Mouse (Mus musculus) MEL (cell line): Measurements from ENCODE around the gene Clock. TPM values are rescaled to one million over a fixed set of nuclear protein-coding genes. Genes with fewer than 3 reads are reported as not detected.

ENCODE experiments used
- DNase-seq: peaks from one replicate; pipeline ENCODE4 v3.0.0; 2011; ENCODE audit warnings: low read depth, low spot score
- H3K27ac ChIP-seq: 2 replicates; pipeline ENCODE4 v1.5.1; 2012; ENCODE audit warnings: low read depth, mild to moderate bottlenecking, control low read depth, low read length, moderate library complexity; ENCODE audit not compliant: control insufficient read depth
- H3K27me3 ChIP-seq, 2 experiments: fragments of 150-350 bp in 1 of 2; sonication (generic) in 1 of 2; 2 replicates each; pipeline ENCODE4 v1.6.1; 2012; ENCODE audit warnings: low read length in 2 of 2, mild to moderate bottlenecking in 2 of 2, improper control_type of control experiment in 1 of 2, moderate library complexity in 1 of 2; ENCODE audit not compliant: insufficient read depth in 2 of 2, control insufficient read depth in 1 of 2
- H3K36me3 ChIP-seq, 2 experiments: 2 replicates each; pipeline ENCODE4 v1.6.1; 2012 to 2014; ENCODE audit warnings: low read length in 2 of 2, improper control_type of control experiment in 1 of 2, inconsistent platforms in 1 of 2, mild to moderate bottlenecking in 1 of 2; ENCODE audit not compliant: insufficient read depth in 2 of 2, control insufficient read depth in 1 of 2
- H3K4me1 ChIP-seq, 2 experiments: fragments of 150-350 bp in 1 of 2; sonication (generic) in 1 of 2; 2 replicates each; pipeline ENCODE4 v1.6.1; 2012; ENCODE audit warnings: low read length in 2 of 2, improper control_type of control experiment in 1 of 2, mild to moderate bottlenecking in 1 of 2; ENCODE audit not compliant: insufficient read depth in 2 of 2, control insufficient read depth in 1 of 2
- H3K4me3 ChIP-seq, 2 experiments: fragments of 150-350 bp in 1 of 2; sonication (generic) in 1 of 2; 2 replicates each; pipeline ENCODE4 v1.5.1; 2012; ENCODE audit warnings: low read depth in 2 of 2, low read length in 2 of 2, mild to moderate bottlenecking in 2 of 2, moderate library complexity in 2 of 2, control low read depth in 1 of 2, improper control_type of control experiment in 1 of 2; ENCODE audit not compliant: control insufficient read depth in 1 of 2, insufficient read depth in 1 of 2
- H3K79me2 ChIP-seq: 2 replicates; pipeline ENCODE4 v1.6.1; 2012; ENCODE audit warnings: mild to moderate bottlenecking, low read length, moderate library complexity; ENCODE audit not compliant: control insufficient read depth, poor library complexity, insufficient read depth
- H3K9ac ChIP-seq: 2 replicates; pipeline ENCODE4 v1.6.1; 2012; ENCODE audit warnings: low read depth, mild to moderate bottlenecking, control low read depth, low read length, moderate library complexity; ENCODE audit not compliant: control insufficient read depth, poor library complexity, severe bottlenecking
- H3K9me3 ChIP-seq: fragments of 150-350 bp; sonication (generic); replicated peaks from 2 replicates; pipeline ENCODE4 v1.6.1; 2012; ENCODE audit warnings: mild to moderate bottlenecking, low read length, improper control_type of control experiment, moderate library complexity; ENCODE audit not compliant: insufficient read depth
- BHLHE40 ChIP-seq: IDR thresholded peaks from 2 replicates; pipeline ENCODE4 v1.6.1; 2012; ENCODE audit warnings: low read depth, mild to moderate bottlenecking, inconsistent platforms, low read length, improper control_type of control experiment, borderline replicate concordance
- CHD2 ChIP-seq: IDR thresholded peaks from 2 replicates; pipeline ENCODE4 v1.6.1; 2011; ENCODE audit warnings: low read length, improper control_type of control experiment
- CTCF ChIP-seq, 3 experiments: IDR thresholded peaks in 2 of 3; conservative IDR thresholded peaks in 1 of 3; 2 replicates each; pipeline ENCODE4 v1.5.1; 2011 to 2012; ENCODE audit warnings: low read length in 3 of 3, low read depth in 2 of 3, mild to moderate bottlenecking in 2 of 3, improper control_type of control experiment in 1 of 3, inconsistent platforms in 1 of 3, mixed read lengths in 1 of 3, moderate library complexity in 1 of 3; ENCODE audit not compliant: control insufficient read depth in 1 of 3, insufficient read depth in 1 of 3, poor library complexity in 1 of 3, severe bottlenecking in 1 of 3
- E2F4 ChIP-seq: IDR thresholded peaks from 2 replicates; pipeline ENCODE4 v1.6.1; 2011; ENCODE audit warnings: low read depth, low read length, improper control_type of control experiment, borderline replicate concordance
- ELF1 ChIP-seq: IDR thresholded peaks from 2 replicates; pipeline ENCODE4 v1.6.1; 2014; ENCODE audit warnings: low read depth, mild to moderate bottlenecking, inconsistent platforms, low read length, improper control_type of control experiment, moderate library complexity
- ETS1 ChIP-seq: IDR thresholded peaks from 2 replicates; pipeline ENCODE4 v1.6.1; 2012; ENCODE audit warnings: low read depth, mild to moderate bottlenecking, inconsistent platforms, low read length, improper control_type of control experiment, moderate library complexity
- GATA1 ChIP-seq: IDR thresholded peaks from 2 replicates; pipeline ENCODE4 v1.6.1; 2011; ENCODE audit warnings: low read depth, low read length, improper control_type of control experiment
- HCFC1 ChIP-seq: IDR thresholded peaks from 2 replicates; pipeline ENCODE4 v1.6.1; 2012; ENCODE audit warnings: low read depth, mild to moderate bottlenecking, inconsistent platforms, low read length, improper control_type of control experiment, moderate library complexity
- JUND ChIP-seq: IDR thresholded peaks from 2 replicates; pipeline ENCODE4 v1.6.1; 2011; ENCODE audit warnings: low read depth, mild to moderate bottlenecking, improper control_type of control experiment, low read length
- KAT2A ChIP-seq: conservative IDR thresholded peaks from 2 replicates; pipeline ENCODE4 v1.6.1; 2012; ENCODE audit warnings: low read depth, low read length, improper control_type of control experiment, inconsistent platforms
- MAFK ChIP-seq: IDR thresholded peaks from 2 replicates; pipeline ENCODE4 v1.6.1; 2011; ENCODE audit warnings: low read depth, mild to moderate bottlenecking, low read length, improper control_type of control experiment, borderline replicate concordance
- MAZ ChIP-seq: IDR thresholded peaks from 2 replicates; pipeline ENCODE4 v1.6.1; 2012; ENCODE audit warnings: low read depth, mild to moderate bottlenecking, inconsistent platforms, low read length, improper control_type of control experiment
- MYB ChIP-seq: IDR thresholded peaks from 2 replicates; pipeline ENCODE4 v1.6.1; 2011; ENCODE audit warnings: mild to moderate bottlenecking, low read depth, low read length, improper control_type of control experiment
- MYC ChIP-seq: IDR thresholded peaks from 2 replicates; pipeline ENCODE4 v1.6.1; 2011; ENCODE audit warnings: low read depth, mild to moderate bottlenecking, low read length, improper control_type of control experiment, moderate library complexity
- NELFE ChIP-seq: IDR thresholded peaks from 2 replicates; pipeline ENCODE4 v1.6.1; 2011; ENCODE audit warnings: low read depth, low read length, improper control_type of control experiment
- NRF1 ChIP-seq: IDR thresholded peaks from 2 replicates; pipeline ENCODE4 v1.6.1; 2014; ENCODE audit warnings: low read depth, mild to moderate bottlenecking, inconsistent platforms, low read length, improper control_type of control experiment, moderate library complexity; ENCODE audit not compliant: poor library complexity, insufficient read depth, severe bottlenecking
- POLR2AphosphoS2 ChIP-seq: IDR thresholded peaks from 2 replicates; pipeline ENCODE4 v1.6.1; 2011; ENCODE audit warnings: low read length, improper control_type of control experiment
- POLR2AphosphoS5 ChIP-seq: IDR thresholded peaks from 2 replicates; pipeline ENCODE4 v1.6.1; 2012; ENCODE audit warnings: low read depth, borderline replicate concordance, mild to moderate bottlenecking, inconsistent platforms, low read length, moderate library complexity, mixed read lengths
- RAD21 ChIP-seq: IDR thresholded peaks from 2 replicates; pipeline ENCODE4 v1.6.1; 2011; ENCODE audit warnings: mild to moderate bottlenecking, low read depth, low read length, improper control_type of control experiment
- RCOR1 ChIP-seq: IDR thresholded peaks from 2 replicates; pipeline ENCODE4 v1.6.1; 2012; ENCODE audit warnings: low read depth, mild to moderate bottlenecking, inconsistent platforms, low read length, improper control_type of control experiment
- SIN3A ChIP-seq: IDR thresholded peaks from 2 replicates; pipeline ENCODE4 v1.6.1; 2012; ENCODE audit warnings: low read length, improper control_type of control experiment, inconsistent platforms
- SMC3 ChIP-seq: IDR thresholded peaks from 2 replicates; pipeline ENCODE4 v1.6.1; 2011; ENCODE audit warnings: low read depth, low read length, improper control_type of control experiment
- TAL1 ChIP-seq: IDR thresholded peaks from 2 replicates; pipeline ENCODE4 v1.6.1; 2012; ENCODE audit warnings: mild to moderate bottlenecking, inconsistent platforms, low read length, moderate library complexity, mixed read lengths
- USF1 ChIP-seq: IDR thresholded peaks from 2 replicates; pipeline ENCODE4 v1.6.1; 2014; ENCODE audit warnings: low read depth, mild to moderate bottlenecking, inconsistent platforms, low read length, improper control_type of control experiment, moderate library complexity
- ZC3H11A ChIP-seq: IDR thresholded peaks from 2 replicates; pipeline ENCODE4 v1.6.1; 2012; ENCODE audit warnings: low read depth, mild to moderate bottlenecking, inconsistent platforms, low read length, improper control_type of control experiment
- ZMIZ1 ChIP-seq: IDR thresholded peaks from 2 replicates; pipeline ENCODE4 v1.6.1; 2012; ENCODE audit warnings: low read depth, mild to moderate bottlenecking, inconsistent platforms, low read length, improper control_type of control experiment, moderate library complexity
- ZNF384 ChIP-seq: IDR thresholded peaks from 2 replicates; pipeline ENCODE4 v1.6.1; 2012; ENCODE audit warnings: low read depth, mild to moderate bottlenecking, inconsistent platforms, low read length, improper control_type of control experiment
- polyA plus RNA-seq, 2 experiments: library from polyadenylated mRNA; stranded (reverse) in 1 of 2; unstranded in 1 of 2; fragments of >175 nt in 1 of 2; fragments of >200 nt in 1 of 2; gene quantifications; 2 replicates each; pipeline versions ENCODE4 v1.2.1 to v1.2.4; 2012; ENCODE audit warnings: low replicate concordance in 2 of 2, low read depth in 1 of 2; ENCODE audit not compliant: insufficient read length in 2 of 2, insufficient read depth in 1 of 2, missing spikeins in 1 of 2
- total RNA-seq: library from RNA; depleted of rRNA; stranded (reverse); fragments of 300-350 nt; gene quantifications from 2 replicates; pipeline ENCODE4 v1.2.3, GENCODE M21; 2012

Clock gene
- total and polyA plus RNA-seq, 3 experiments, result 4.1 to 77.5 (median 6.3) TPM

DNA sequence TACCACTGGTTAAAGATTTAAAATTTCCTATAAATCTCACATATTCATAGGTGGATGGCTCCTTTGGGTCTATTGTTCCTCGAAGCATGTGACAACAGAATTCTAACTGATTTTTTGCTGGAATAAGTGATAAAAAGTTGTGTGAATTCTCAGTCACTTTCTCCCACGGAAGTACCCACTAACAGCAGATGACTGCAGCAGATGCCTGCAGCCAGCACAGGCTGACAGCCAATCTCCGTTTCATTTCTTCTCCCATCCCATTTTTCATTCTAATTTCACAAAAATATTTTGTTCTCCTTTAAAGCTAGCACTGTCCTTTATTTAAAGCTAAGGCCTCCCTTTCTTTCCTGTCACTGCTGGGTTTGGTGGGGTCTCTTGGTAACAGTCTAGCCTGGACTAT is 59.2 kb downstream of the Clock start:
- H3K36me3 ChIP-seq, result peaks cover 0 to 14% of the 10 kb centered on the region in 2 experiments; a peak in 2 of 4 replicates
- H3K4me3 ChIP-seq, result no peak overlapping the region
- H3K79me2 ChIP-seq, result no peaks in the 10 kb centered on the region
- no peak for DNase-seq
- H3K9me3 ChIP-seq, result no peaks in the 10 kb centered on the region
- no peak overlapping the region for H3K9ac ChIP-seq
- TF ChIP-seq ELF1, result no peak
- TF ChIP-seq BHLHE40, result no peak
- no peak for TF ChIP-seq ETS1
- TF ChIP-seq KAT2A, result no peak
- no peak for TF ChIP-seq JUND
- TF ChIP-seq MYC, result no peak
- TF ChIP-seq MAZ, result no peak
- TF ChIP-seq MYB, result no peak
- TF ChIP-seq RCOR1, result no peak
- no peak for TF ChIP-seq CHD2
- no peak for TF ChIP-seq POLR2AphosphoS5
- TF ChIP-seq USF1, result no peak
- TF ChIP-seq SMC3, result no peak
- no peak for TF ChIP-seq CTCF (IDR thresholded peaks at IDR 0.05 in 2 of 3, conservative IDR thresholded peaks at IDR 0.05 in 1 of 3; ENCODE audit: control insufficient read depth in 1 of 3, insufficient read depth in 1 of 3, low read depth in 2 of 3, low read length in 3 of 3, poor library complexity in 1 of 3, severe bottlenecking in 1 of 3)
- TF ChIP-seq ZC3H11A, result no peak
- TF ChIP-seq SIN3A, result no peak
- TF ChIP-seq NELFE, result no peak
- TF ChIP-seq E2F4, result no peak
- no peaks in the 10 kb centered on the region for H3K4me1 ChIP-seq
- H3K27ac ChIP-seq, result no peak overlapping the region
- H3K27me3 ChIP-seq, result no peaks in the 10 kb centered on the region

DNA sequence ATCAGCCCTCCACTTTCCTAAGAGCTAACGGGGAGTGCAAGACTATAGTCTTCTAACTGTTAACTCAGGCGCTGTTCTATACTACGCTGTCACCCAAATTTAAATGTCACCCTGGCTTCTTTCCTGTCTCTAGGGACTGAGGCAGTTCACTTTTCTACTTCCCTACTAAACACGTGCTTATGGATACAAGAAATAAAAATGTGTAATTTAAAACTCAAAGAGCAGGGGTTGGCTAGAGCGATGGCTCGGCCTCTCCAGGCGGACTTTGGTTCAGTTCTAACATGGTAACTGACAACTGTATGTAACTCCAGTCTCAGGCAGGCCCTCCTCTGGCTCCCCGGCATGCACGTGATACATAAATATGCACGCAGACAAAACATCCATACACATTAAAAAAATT is 60.2 kb downstream of the Clock start:
- no peak for DNase-seq
- Histone ChIP-seq H3K36me3 (peaks cover 0 to 14% of the 10 kb centered on the region in 2 experiments; a peak in 2 of 4 replicates), H3K4me1 (no peaks in the 10 kb centered on the region)

More for the DNA sequence above, 60.2 kb downstream of the Clock start:
- H3K9ac ChIP-seq, result no peak overlapping the region
- H3K9me3 ChIP-seq, result no peaks in the 10 kb centered on the region
- no peaks in the 10 kb centered on the region for H3K27me3 ChIP-seq
- H3K27ac ChIP-seq, result no peak overlapping the region
- TF ChIP-seq NRF1, result no peak
- TF ChIP-seq MYC, result no peak
- TF ChIP-seq POLR2AphosphoS2, result no peak
- TF ChIP-seq HCFC1, result no peak
- no peak for TF ChIP-seq GATA1
- no peak for TF ChIP-seq MAFK
- TF ChIP-seq ZMIZ1, result no peak
- no peak for TF ChIP-seq ZC3H11A
- no peak for TF ChIP-seq ZNF384
- no peak for TF ChIP-seq MYB
- no peak for TF ChIP-seq RCOR1
- TF ChIP-seq JUND, result no peak
- TF ChIP-seq CTCF (IDR thresholded peaks at IDR 0.05 in 2 of 3, conservative IDR thresholded peaks at IDR 0.05 in 1 of 3; ENCODE audit: control insufficient read depth in 1 of 3, insufficient read depth in 1 of 3, low read depth in 2 of 3, low read length in 3 of 3, poor library complexity in 1 of 3, severe bottlenecking in 1 of 3), result no peak
- TF ChIP-seq POLR2AphosphoS5, result no peak
- TF ChIP-seq TAL1, result no peak
- no peak for TF ChIP-seq MAZ
- TF ChIP-seq ELF1, result no peak
- no peak for TF ChIP-seq KAT2A
- TF ChIP-seq RAD21, result no peak
- no peak overlapping the region for H3K4me3 ChIP-seq
- no peaks in the 10 kb centered on the region for H3K79me2 ChIP-seq
